Mouse (Mus musculus) retina, postnatal 1 day (tissue): ENCODE measurements around the gene CT030661.1.
"Not testable (repeated sequence)": the region's sequence is repeated elsewhere in the genome, so short reads cannot be mapped to it uniquely, and the experiment has no call there.

Experiments
- DNase-seq: peaks from one replicate; pipeline ENCODE4 v3.0.0-alpha.2; 2012

Gene CT030661.1

DNA sequence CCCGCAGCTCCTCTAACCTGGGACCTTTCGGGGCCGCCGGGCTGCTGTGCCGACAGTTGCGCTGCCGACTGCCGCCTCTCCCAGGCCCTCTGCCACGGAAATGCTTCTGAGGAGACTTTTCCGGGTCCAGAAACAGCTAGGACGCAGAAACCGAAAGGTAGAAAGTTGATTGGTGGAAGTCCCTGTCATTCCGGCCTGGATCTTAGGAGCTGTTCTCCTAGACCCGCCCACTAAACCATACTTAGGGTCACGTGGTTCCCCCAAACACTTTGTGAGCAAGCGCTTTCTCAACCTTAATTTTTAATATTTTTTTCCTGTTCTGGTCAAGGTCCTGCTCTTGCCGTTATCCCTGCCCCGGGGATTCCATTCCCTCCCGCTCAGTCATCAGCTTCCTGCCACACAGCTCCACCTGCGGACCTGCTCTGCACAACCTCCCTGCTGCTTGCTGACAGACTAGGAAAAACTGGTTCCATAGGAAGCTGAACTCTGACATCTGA, at the start of gene CT030661.1:
Gene CT030661.1 (minus strand): TSS at position 108 of the 497 bp plus-strand sequence.
- peak; percentile 99 for DNase-seq

DNA sequence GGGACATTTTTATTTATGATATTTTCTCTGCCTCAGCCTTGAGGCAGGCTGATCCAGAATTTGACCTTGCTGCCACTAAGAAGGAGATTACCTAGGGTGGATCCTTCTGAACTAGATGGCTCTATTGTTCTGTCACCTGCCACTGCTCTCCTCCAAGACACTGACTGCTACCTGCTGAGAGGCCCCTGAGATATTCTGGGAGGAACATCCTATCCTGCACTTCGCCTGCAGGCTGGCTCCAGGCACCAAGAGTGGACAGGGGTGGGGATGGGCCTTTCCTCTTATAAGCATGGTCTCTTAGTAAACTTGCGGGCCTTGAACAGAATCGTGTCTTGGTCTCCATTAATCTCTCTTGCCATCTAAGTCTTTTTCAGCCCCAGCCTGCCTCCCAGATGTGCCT, 49.3 kb upstream of the CT030661.1 start:
- DNase-seq = no peak

DNA sequence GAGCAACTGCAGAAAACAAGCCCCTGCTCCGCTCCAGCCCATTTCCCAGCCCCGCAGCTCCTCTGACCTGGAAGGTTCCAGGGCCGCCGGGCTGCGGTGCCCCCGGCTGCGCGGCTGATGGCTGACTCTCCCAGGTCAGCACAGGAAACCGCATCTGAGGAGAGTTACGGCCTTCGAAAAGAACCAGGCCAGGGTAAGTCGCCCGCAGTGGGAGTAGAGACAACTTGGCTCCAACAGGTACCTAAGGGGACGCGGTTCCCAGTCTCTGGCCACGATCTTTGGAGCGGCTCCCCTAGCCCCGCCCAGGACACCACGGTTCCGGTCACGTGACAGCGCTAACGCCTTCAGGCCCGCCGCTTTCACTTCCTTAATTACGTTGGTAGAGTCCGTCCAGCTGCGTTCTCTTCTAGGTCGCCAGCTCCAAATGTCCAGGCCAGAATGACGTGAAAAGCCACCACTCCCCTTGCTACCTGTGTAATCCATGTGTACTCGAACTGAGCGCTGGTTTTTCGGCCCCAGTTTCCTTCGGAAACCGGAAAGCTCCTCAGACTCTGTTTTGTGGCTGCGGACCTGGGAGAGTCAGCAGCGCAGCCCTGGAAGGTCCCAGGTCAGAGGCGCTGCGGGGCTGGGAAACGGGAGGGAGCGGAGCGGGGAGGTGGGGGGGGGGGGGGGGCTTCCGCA, 46.6 kb upstream of the CT030661.1 start, which contains the start of the genes Zfp944 and Zfp758:
Gene Zfp944 (minus strand): TSS at position 300 of the 681 bp plus-strand sequence.
Gene Zfp758 (plus strand): TSS at position 353 of the 681 bp plus-strand sequence.
- DNase-seq = peak; percentile 77

DNA sequence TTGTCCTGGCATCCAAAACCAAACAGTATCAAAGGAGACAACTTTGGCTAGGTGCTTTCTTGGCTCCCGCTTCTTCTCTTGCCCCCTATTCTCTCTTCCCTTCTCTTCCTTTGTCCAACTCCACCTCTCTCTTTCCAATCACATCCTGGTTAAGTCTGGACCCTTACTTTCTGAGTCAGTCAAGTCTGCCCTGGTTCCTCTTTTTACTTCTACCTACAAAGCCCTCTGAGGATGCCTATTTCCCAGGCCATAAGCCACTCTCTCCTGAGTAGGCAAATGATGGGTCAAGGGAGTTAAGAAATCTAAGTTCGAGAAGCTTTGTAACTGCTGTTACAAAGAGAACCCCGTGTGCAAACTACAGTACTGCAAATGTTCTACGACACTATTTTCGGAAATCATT, 45.9 kb upstream of the CT030661.1 start:
- DNase-seq = no peak

DNA sequence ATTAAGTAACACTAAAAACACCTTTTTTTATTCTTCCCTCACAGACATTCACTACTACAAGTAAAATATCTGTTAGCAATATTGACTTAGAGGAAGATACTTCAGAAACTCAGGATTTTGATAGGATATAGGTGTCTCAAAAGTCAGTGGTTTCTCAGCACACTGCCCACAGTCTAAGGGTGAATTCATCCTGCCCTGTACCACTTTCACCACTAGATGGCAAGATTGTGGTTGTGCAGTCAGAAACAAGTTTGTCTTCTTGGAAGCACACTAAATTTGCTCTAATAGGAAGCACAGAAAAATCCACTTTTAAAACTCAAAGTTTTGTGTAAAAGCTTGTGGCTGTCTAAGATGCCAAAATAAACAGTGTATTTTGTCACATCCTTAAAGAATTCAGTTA, 38.2 kb upstream of the CT030661.1 start:
- peak; percentile 44 for DNase-seq

DNA sequence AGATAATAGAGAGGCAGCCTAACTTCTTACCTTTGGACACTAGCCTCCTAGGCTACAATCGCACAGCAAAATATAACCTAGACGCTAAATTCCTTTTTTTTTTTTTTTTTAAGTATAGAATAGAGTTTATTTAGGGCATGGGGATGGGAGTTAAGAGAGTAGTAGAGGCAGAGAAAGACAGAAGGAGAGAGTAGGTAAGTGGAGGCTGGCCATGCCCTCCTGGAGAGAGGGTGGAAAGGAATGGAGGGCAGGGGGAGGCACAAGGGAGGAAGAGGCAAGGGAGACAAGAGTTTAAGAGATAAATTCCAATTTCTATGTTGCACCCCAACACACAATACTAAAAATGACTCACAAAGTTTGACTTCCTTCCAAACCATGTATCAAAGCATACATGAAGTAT, 610 bp upstream of the CT030661.1 start:
- not testable (repeated sequence) for DNase-seq

DNA sequence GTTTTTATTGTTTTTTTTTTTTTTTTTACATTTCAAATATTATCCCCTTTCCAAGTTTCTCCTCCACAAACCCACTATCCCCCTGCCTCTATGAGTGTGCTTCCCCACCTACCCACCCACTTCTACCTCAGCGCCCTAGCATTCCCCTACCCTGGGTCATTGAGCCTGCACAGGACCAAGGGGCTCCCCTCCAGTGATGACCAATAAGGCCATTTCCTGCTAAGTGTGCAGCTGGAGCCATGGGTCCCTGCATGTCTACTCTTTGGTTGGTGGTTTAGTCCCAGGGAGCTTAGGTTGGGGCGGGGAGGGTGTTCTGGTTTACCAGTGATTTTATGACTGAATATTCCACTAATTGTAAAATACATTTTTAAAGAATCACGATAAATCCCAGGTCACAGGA, 418 bp downstream of the CT030661.1 start:
- DNase-seq = peak; percentile 3
